Mouse (Mus musculus): ENCODE data around the gene Dnm3. TPM values are rescaled to one million over a fixed set of nuclear protein-coding genes. Genes with fewer than 3 reads are reported as not detected.

Gene Dnm3
- total RNA-seq, 2 experiments from 2014 or later, result 71.5 to 82.3 TPM

GRCm38 (mm10) chr1:162003729-162004517 is 473.9 kb downstream of the Dnm3 start:
- DNase-seq (ENCODE audit: low spot score in 2 of 2), result no peak

GRCm38 (mm10) chr1:162001328-162001727 is 476.5 kb downstream of the Dnm3 start:
- no peak for DNase-seq (ENCODE audit: low spot score in 2 of 2)

GRCm38 (mm10) chr1:161999882-162000371 is 477.9 kb downstream of the Dnm3 start:
- peak; percentile 73 to 90 for DNase-seq (ENCODE audit: low spot score in 2 of 2)

- DNase-seq (ENCODE audit: low spot score in 2 of 2), result no peak
Measured at GRCm38 (mm10) chr1:161999338-161999737, 478.5 kb downstream of the Dnm3 start.

GRCm38 (mm10) chr1:161998781-161999180 is 479.1 kb downstream of the Dnm3 start:
- DNase-seq (ENCODE audit: low spot score in 2 of 2), result no peak

- DNase-seq (ENCODE audit: low spot score in 2 of 2), result no peak
Measured at GRCm38 (mm10) chr1:161992389-161992788, 485.4 kb downstream of the Dnm3 start.

GRCm38 (mm10) chr1:161991846-161992245 is 486.0 kb downstream of the Dnm3 start:
- no peak for DNase-seq (ENCODE audit: low spot score in 2 of 2)

GRCm38 (mm10) chr1:161990684-161991578 is 486.9 kb downstream of the Dnm3 start:
- no peak for DNase-seq (ENCODE audit: low spot score in 2 of 2)

GRCm38 (mm10) chr1:161983979-161984566 is 493.8 kb downstream of the Dnm3 start:
- DNase-seq (ENCODE audit: low spot score in 2 of 2), result no peak

- no peak for DNase-seq (ENCODE audit: low spot score in 2 of 2)
Measured at GRCm38 (mm10) chr1:161983451-161983850, 494.4 kb downstream of the Dnm3 start.

- no peak for DNase-seq (ENCODE audit: low spot score in 2 of 2)
Measured at GRCm38 (mm10) chr1:161980626-161981298, 497.1 kb downstream of the Dnm3 start.

GRCm38 (mm10) chr1:161980046-161980445 is 497.8 kb downstream of the Dnm3 start:
- DNase-seq (ENCODE audit: low spot score in 2 of 2), result no peak

- DNase-seq (ENCODE audit: low spot score in 2 of 2), result no peak
Measured at GRCm38 (mm10) chr1:161979536-161979935, 498.3 kb downstream of the Dnm3 start, which contains the start of gene 4930558K02Rik. Gene 4930558K02Rik (minus strand): TSS chr1:161979636.

GRCm38 (mm10) chr1:161978173-161978700 is 499.6 kb downstream of the Dnm3 start:
- DNase-seq (ENCODE audit: low spot score in 2 of 2), result no peak

GRCm38 (mm10) chr1:161977331-161977730 is 500.5 kb downstream of the Dnm3 start:
- DNase-seq (ENCODE audit: low spot score in 2 of 2), result no peak

- peak; percentile 74 to 91 for DNase-seq (ENCODE audit: low spot score in 2 of 2)
Measured at GRCm38 (mm10) chr1:161976255-161977182, 501.3 kb downstream of the Dnm3 start.

GRCm38 (mm10) chr1:161972233-161972632 is 505.6 kb downstream of the Dnm3 start:
- DNase-seq (ENCODE audit: low spot score in 2 of 2), result no peak

- DNase-seq (ENCODE audit: low spot score in 2 of 2), result no peak
Measured at GRCm38 (mm10) chr1:161970874-161971273, 507.0 kb downstream of the Dnm3 start.

All from layer of hippocampus, postnatal 14 days (tissue).